Mouse (Mus musculus): Measurements from ENCODE around the gene Olfr533. TPM values are rescaled to one million over a fixed set of nuclear protein-coding genes. Genes with fewer than 3 reads are reported as not detected.

The Olfr533 gene
- not detected for polyA plus RNA-seq (2014; fragmentation: Illumina TruSeq; extraction: RNeasy Lipid Tissue Mini Kit (QIAGEN cat#74804); ENCODE audit: low read depth, low replicate concordance)

GRCm38 (mm10) chr7:140463070-140463469, at the start of gene Olfr533:
Gene Olfr533 (plus strand): TSS chr7:140463370.

GRCm38 (mm10) chr7:140421539-140421938, 41.6 kb upstream of the Olfr533 start, which contains the start of gene Olfr532:
Gene Olfr532 (minus strand): TSS chr7:140421639.

GRCm38 (mm10) chr7:140483916-140484315, 20.7 kb downstream of the Olfr533 start, which contains the start of gene Olfr535:
Gene Olfr535 (plus strand): TSS chr7:140484216.

GRCm38 (mm10) chr7:140507346-140508021, 44.3 kb downstream of the Olfr533 start, which contains the start of gene Olfr536:
Gene Olfr536 (minus strand): TSS chr7:140507396.

Other genes starting within 250 kb of the Olfr533 start
- gene Cd163l1, start 245.1 kb upstream of the Olfr533 start, polyA plus RNA-seq (2014; fragmentation: Illumina TruSeq; extraction: RNeasy Lipid Tissue Mini Kit (QIAGEN cat#74804); ENCODE audit: low read depth, low replicate concordance), result not detected
- not detected for gene 5830411N06Rik, start 216.1 kb upstream of the Olfr533 start, polyA plus RNA-seq (2014; fragmentation: Illumina TruSeq; extraction: RNeasy Lipid Tissue Mini Kit (QIAGEN cat#74804); ENCODE audit: low read depth, low replicate concordance)
- not detected for gene Olfr525, start 142.5 kb upstream of the Olfr533 start, polyA plus RNA-seq (2014; fragmentation: Illumina TruSeq; extraction: RNeasy Lipid Tissue Mini Kit (QIAGEN cat#74804); ENCODE audit: low read depth, low replicate concordance)
- gene Olfr527, start 129.4 kb upstream of the Olfr533 start, polyA plus RNA-seq (2014; fragmentation: Illumina TruSeq; extraction: RNeasy Lipid Tissue Mini Kit (QIAGEN cat#74804); ENCODE audit: low read depth, low replicate concordance), result not detected
- not detected for gene Olfr60, start 101.7 kb upstream of the Olfr533 start, polyA plus RNA-seq (2014; fragmentation: Illumina TruSeq; extraction: RNeasy Lipid Tissue Mini Kit (QIAGEN cat#74804); ENCODE audit: low read depth, low replicate concordance)
- not detected for gene Olfr530, start 87.0 kb upstream of the Olfr533 start, polyA plus RNA-seq (2014; fragmentation: Illumina TruSeq; extraction: RNeasy Lipid Tissue Mini Kit (QIAGEN cat#74804); ENCODE audit: low read depth, low replicate concordance)
- gene Olfr531, start 60.5 kb upstream of the Olfr533 start, polyA plus RNA-seq (2014; fragmentation: Illumina TruSeq; extraction: RNeasy Lipid Tissue Mini Kit (QIAGEN cat#74804); ENCODE audit: low read depth, low replicate concordance), result not detected
- gene Olfr532, start 41.7 kb upstream of the Olfr533 start, polyA plus RNA-seq (2014; fragmentation: Illumina TruSeq; extraction: RNeasy Lipid Tissue Mini Kit (QIAGEN cat#74804); ENCODE audit: low read depth, low replicate concordance), result not detected
- not detected for gene Olfr535, start 20.8 kb downstream of the Olfr533 start, polyA plus RNA-seq (2014; fragmentation: Illumina TruSeq; extraction: RNeasy Lipid Tissue Mini Kit (QIAGEN cat#74804); ENCODE audit: low read depth, low replicate concordance)
- gene Olfr536, start 44.0 kb downstream of the Olfr533 start, polyA plus RNA-seq (2014; fragmentation: Illumina TruSeq; extraction: RNeasy Lipid Tissue Mini Kit (QIAGEN cat#74804); ENCODE audit: low read depth, low replicate concordance), result not detected
- not detected for gene Olfr538, start 104.5 kb downstream of the Olfr533 start, polyA plus RNA-seq (2014; fragmentation: Illumina TruSeq; extraction: RNeasy Lipid Tissue Mini Kit (QIAGEN cat#74804); ENCODE audit: low read depth, low replicate concordance)
- gene Olfr46, start 137.9 kb downstream of the Olfr533 start, polyA plus RNA-seq (2014; fragmentation: Illumina TruSeq; extraction: RNeasy Lipid Tissue Mini Kit (QIAGEN cat#74804); ENCODE audit: low read depth, low replicate concordance), result not detected
- not detected for gene Olfr61, start 165.6 kb downstream of the Olfr533 start, polyA plus RNA-seq (2014; fragmentation: Illumina TruSeq; extraction: RNeasy Lipid Tissue Mini Kit (QIAGEN cat#74804); ENCODE audit: low read depth, low replicate concordance)
- not detected for gene Olfr53, start 183.1 kb downstream of the Olfr533 start, polyA plus RNA-seq (2014; fragmentation: Illumina TruSeq; extraction: RNeasy Lipid Tissue Mini Kit (QIAGEN cat#74804); ENCODE audit: low read depth, low replicate concordance)
- gene Olfr539, start 196.6 kb downstream of the Olfr533 start, polyA plus RNA-seq (2014; fragmentation: Illumina TruSeq; extraction: RNeasy Lipid Tissue Mini Kit (QIAGEN cat#74804); ENCODE audit: low read depth, low replicate concordance), result not detected
- not detected for gene Olfr45, start 218.6 kb downstream of the Olfr533 start, polyA plus RNA-seq (2014; fragmentation: Illumina TruSeq; extraction: RNeasy Lipid Tissue Mini Kit (QIAGEN cat#74804); ENCODE audit: low read depth, low replicate concordance)
- gene Olfr541, start 233.9 kb downstream of the Olfr533 start, polyA plus RNA-seq (2014; fragmentation: Illumina TruSeq; extraction: RNeasy Lipid Tissue Mini Kit (QIAGEN cat#74804); ENCODE audit: low read depth, low replicate concordance), result not detected

All from liver, adult 10 weeks (tissue).